Mouse (Mus musculus) cerebellum, adult (tissue): ENCODE data around the gene Exoc6b.

Experiments used
- ATAC-seq: cut with Nextera tagmentation; 2 replicates; pipeline ENCODE4 v1.9.2; 2017; ENCODE audit warnings: mild to moderate bottlenecking, moderate library complexity, mixed read lengths; ENCODE audit not compliant: insufficient number of reproducible peaks, low FRiP score, low TSS enrichment

The Exoc6b gene

DNA sequence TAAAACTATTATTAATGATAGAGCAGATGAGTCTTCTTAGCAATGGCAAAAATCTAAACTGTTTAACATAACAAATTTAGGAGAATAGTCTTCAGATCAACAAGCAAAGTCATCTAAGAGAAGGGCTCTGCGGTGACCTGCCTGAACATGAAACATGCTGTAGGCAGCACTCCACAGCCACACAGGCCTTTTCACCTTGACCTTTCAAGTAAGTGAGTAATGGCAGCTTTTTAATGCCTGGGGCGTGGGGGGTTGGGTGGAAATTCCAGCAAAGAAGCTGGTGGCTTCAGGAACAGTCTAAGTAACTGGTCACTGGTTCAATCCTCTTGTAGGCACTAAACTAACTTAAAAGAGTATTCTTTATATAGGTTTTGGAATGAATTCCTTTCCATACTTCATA, 58.9 kb downstream of the Exoc6b start:
- no peak for ATAC-seq

DNA sequence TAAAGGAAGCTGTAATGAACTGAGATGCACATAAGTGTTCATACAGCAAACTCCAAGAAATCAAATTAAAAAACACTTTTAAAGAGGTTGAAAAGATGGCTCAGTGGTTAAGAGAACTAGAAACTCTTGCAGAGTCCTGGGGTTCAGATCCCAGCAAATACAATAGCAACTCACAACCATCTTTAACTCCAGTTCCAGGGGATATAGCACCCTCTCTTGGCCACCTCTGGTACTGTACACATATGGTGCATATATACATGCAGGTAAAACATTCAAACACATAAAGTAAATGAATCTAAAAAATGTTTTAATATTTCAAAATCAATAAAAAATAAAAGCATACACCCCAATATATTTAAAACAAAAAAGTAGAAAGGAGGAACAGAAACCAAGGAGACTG, 73.9 kb downstream of the Exoc6b start:
- ATAC-seq, result no peak

DNA sequence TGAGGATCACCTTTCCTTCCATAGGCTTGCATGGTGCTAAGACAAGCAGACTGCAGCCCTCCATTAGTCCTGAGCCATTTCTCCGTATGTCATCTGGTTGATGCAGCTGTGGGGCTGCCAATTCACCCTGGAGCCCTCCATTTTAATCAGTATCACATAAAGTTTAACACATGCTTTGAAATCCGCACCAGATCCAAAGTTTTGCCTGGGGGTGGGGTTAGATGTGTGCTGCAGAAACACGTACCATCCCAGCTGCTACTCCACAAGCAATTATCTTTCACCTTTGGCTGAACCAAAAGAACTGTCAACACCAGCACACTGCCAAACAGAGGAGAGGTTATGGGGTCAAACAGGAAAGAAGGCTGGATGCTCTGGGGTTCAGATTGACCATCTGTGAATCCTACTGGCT, 92.7 kb downstream of the Exoc6b start:
- ATAC-seq, result no peak

DNA sequence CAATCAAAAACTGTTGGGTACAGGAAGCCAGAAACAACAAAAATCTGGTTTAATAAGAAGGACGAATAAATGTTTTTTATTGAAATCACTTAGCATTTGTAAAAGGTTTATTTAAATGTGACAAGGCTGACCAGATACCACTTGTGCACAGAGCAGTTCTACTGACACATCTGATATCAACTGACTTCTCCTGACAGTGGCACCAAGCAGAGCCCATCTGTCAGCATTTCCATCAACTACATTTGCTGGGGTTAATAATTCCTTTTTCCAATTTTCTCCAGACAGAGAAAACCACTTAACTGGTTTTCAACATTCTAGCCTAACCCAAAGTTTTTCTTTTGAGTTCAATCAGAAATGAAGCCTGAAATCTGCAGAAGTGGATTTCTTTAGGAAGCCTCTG, 100.8 kb downstream of the Exoc6b start:
- no peak; the same call in 1 of the 2 replicates for ATAC-seq

GRCm38 (mm10) chr6:84964729-84965415, 104.4 kb downstream of the Exoc6b start:
- ATAC-seq, result no peak

- no peak for ATAC-seq
Observed at GRCm38 (mm10) chr6:84963044-84963443, 106.3 kb downstream of the Exoc6b start.

GRCm38 (mm10) chr6:84961763-84962162, 107.5 kb downstream of the Exoc6b start:
- ATAC-seq, result no peak

- no peak for ATAC-seq
Observed at GRCm38 (mm10) chr6:84959520-84959919, 109.8 kb downstream of the Exoc6b start.

DNA sequence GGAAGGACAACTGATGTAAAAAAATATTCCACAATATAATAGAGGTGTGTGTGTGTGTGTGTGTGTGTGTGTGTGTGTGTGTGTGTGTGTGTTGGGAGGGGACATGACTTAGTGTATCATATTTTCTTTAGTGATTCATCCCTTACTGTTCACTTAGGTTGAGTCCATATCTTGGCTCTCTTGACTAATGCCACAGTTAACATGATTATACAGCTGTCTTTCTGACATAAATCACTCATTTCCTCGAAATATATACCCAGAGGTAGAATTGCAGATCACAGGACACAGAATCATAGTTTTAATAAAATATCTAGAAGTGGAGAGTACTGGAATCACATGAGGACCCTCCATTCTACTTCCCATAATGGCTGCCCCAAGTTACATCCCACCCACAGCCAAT, 117.7 kb downstream of the Exoc6b start:
- ATAC-seq, result no peak

DNA sequence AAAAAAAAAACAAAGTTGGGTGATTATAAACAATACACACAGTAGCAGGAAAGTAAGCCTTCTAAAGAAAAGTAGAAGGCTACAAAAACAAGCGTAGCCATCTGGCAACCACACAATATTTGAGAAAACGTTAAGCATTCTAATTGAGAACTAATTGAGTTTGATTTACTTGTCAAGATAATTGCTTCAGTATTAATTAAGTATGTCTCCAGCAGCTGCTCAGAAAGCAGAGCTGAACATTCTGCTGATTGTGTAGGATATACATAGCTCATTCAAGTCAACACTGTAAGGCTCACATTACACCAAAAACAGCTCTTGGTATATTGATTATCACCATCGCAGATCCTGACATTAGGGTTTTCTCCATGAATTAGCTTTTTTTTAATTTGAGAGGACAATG, 122.7 kb downstream of the Exoc6b start:
- ATAC-seq, result no peak

- ATAC-seq, result no peak
Observed at GRCm38 (mm10) chr6:84946106-84946505, 123.2 kb downstream of the Exoc6b start.

DNA sequence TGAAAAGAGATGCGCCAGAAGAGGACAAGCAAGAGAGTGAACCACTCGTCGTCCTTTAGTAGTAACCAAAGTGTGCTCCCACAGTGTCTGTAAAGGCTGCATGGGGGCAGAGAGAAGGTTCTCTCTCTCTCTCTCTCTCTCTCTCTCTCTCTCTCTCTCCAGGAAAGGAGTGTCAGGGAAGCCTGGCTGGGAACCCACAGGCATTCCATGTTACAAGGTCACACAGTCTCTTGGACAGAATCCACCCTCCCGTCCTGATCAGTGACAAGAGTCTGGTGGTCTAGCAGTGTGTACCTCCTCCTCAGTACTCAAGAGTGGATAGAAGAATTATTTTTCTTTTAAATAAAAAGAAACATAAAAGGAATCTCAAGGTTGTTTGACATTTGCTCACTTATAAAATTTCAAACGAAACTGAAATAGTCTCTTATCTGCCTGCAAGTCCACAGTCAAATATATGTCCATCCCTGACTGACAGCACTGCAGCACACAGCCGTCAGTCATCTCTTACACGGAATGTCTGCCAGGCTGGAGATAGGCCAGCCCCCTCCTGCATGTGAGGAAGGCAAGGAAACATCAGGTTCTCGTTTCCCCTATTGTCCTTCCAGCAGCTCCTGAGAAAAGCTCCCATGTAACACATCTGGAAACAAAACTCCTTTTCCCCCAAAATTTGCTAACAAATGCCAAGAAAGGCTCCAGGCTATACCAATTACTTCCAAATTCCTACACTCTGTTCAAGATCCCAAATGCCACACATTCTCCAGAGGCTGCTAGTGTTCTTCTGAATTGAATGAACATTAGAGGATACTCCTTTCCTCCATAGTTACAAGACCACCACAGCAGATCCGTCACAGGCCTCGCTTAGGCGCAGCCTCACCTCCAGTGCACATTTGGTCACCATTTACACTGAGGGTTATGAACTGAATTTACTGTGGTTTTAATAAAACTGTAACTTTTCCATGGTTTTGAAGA, 136.1 kb downstream of the Exoc6b start:
- no peak for ATAC-seq

- no peak for ATAC-seq
Observed at GRCm38 (mm10) chr6:84931051-84931450, 138.3 kb downstream of the Exoc6b start.

GRCm38 (mm10) chr6:84926066-84926465, 143.2 kb downstream of the Exoc6b start:
- no peak for ATAC-seq

- ATAC-seq, result no peak
Observed at GRCm38 (mm10) chr6:84923760-84924221, 145.5 kb downstream of the Exoc6b start.

DNA sequence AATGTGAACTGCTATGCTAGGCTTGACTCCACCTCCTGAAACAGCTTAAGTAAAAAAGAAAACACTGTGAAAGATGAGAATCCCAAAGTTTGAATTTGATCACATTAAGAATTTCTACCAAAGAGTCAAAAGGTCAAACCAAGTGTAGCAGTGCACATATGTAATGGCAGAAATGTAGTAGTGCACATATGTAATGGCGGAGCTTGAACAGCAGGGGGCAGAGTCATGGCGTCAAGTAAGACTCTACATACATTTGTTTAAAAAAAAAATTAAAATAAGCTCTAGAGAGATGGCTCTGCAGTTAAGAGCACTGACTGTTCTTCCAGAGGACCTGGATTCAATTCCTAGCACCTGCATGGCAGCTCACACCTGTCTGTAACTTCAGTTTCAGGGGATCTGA, 153.0 kb downstream of the Exoc6b start:
- ATAC-seq, result no peak

- no peak for ATAC-seq
Observed at GRCm38 (mm10) chr6:84912434-84912833, 156.9 kb downstream of the Exoc6b start.

GRCm38 (mm10) chr6:84899002-84899774, 170.1 kb downstream of the Exoc6b start:
- ATAC-seq, result no peak

- ATAC-seq, result no peak
Observed at GRCm38 (mm10) chr6:84893773-84894095, 175.6 kb downstream of the Exoc6b start.

GRCm38 (mm10) chr6:84892926-84893772, 176.2 kb downstream of the Exoc6b start:
- ATAC-seq, result no peak
